Mouse (Mus musculus): ENCODE results near the gene Met.

Gene Met

GRCm38 (mm10) chr6:17554263-17554662 is 90.7 kb downstream of the Met start:
- DNase-seq, result no peak

- no peak for DNase-seq
Observed at GRCm38 (mm10) chr6:17554757-17555156, 91.2 kb downstream of the Met start.

DNA sequence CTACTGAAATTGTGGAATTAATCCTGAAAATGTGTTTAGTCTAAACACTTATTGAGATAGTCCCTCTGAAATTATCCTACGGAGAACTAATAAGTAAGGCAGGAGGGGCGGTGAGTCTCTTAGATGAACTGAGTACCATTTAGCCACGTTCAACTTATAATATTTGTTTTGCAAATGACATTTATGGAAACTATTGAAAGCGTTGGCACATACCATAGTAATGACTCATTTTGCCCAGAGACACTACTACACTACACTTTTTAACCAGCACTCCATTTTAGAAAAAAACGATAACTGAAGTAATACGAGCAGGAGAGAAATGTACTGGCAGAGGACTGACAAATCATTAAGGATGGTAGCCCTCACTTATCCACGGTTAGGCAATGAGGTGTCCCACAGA is 92.1 kb downstream of the Met start:
- DNase-seq, result no peak

GRCm38 (mm10) chr6:17559657-17560056 is 96.1 kb downstream of the Met start:
- DNase-seq, result no peak

GRCm38 (mm10) chr6:17561347-17561746 is 97.7 kb downstream of the Met start:
- DNase-seq, result no peak

- DNase-seq, result no peak
Observed at GRCm38 (mm10) chr6:17561886-17562285, 98.3 kb downstream of the Met start.

- DNase-seq, result no peak
Observed at GRCm38 (mm10) chr6:17562472-17563088, 99.0 kb downstream of the Met start.

DNA sequence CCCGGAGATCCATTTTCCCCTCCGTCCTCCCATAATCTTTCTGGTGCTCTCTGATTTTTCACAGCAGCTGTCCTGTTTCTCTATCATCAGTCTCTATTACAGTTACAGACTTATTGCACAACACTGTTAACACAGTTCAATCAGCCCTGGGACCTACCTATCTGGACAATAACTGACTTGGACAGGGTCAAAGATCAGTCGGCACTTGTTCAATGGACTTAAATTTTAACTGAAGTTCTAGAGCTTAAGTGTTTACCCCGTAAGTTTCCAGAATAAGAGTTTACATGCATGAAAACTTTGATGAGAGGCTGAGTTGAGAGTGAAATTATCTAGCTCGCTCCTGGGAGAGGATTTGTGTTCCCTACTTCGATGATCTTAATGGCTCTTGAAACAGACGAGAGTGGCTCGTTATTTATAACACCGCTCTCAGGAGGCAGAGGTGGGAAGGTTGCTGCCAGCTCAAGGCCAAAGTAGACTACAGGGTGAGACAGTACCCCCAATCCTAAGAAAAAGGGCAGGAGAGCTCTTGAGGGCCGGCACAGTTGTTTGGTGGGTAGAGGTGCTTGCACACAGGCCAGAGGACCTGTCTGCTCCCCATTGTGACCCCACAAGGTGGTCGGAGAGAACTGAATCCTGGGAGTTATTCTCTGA is 105.2 kb downstream of the Met start:
- no peak for DNase-seq

DNA sequence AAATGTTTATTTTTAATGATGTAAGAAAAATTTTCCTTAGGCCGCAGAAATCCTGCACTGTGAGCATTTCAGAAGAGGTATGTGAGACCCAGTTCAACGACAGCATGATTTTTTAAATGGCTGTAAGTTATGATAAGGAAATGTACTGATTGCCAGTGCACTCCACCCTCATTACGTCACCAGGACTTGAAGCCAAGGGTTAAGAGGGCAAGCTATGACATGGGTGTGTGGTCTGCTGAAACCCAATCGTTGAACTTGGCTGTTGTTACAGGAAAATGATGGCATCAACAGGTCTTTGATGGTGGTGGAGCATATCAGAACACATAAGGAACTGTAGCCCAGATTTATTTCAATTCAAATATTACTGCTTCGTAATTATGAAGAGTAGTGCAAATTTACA is 109.6 kb downstream of the Met start:
- no peak for DNase-seq

DNA sequence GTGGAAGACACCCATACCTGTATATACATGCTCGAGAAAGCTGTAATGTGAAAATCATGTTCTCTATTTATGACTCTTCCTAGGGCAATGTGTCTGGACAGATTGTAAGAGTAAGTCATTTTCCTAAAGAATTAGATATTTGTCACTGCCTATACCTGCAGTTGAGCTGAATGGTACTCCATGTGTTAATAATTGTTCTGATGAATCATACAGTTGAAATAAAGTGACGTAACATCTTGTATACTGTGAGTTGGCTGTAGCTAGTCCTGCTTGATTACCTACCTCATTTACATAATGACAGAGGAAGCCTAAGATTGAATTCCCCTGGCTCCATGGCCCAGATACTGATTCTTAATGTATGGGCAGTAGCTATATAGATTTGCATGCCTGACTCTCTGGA is 110.1 kb downstream of the Met start:
- no peak for DNase-seq

- no peak for DNase-seq
Observed at GRCm38 (mm10) chr6:17578092-17578760, 114.6 kb downstream of the Met start.

- no peak for DNase-seq
Observed at GRCm38 (mm10) chr6:17580349-17580748, 116.7 kb downstream of the Met start.

- DNase-seq, result peak; percentile 76
Observed at GRCm38 (mm10) chr6:17583982-17584381, 120.4 kb downstream of the Met start.

DNA sequence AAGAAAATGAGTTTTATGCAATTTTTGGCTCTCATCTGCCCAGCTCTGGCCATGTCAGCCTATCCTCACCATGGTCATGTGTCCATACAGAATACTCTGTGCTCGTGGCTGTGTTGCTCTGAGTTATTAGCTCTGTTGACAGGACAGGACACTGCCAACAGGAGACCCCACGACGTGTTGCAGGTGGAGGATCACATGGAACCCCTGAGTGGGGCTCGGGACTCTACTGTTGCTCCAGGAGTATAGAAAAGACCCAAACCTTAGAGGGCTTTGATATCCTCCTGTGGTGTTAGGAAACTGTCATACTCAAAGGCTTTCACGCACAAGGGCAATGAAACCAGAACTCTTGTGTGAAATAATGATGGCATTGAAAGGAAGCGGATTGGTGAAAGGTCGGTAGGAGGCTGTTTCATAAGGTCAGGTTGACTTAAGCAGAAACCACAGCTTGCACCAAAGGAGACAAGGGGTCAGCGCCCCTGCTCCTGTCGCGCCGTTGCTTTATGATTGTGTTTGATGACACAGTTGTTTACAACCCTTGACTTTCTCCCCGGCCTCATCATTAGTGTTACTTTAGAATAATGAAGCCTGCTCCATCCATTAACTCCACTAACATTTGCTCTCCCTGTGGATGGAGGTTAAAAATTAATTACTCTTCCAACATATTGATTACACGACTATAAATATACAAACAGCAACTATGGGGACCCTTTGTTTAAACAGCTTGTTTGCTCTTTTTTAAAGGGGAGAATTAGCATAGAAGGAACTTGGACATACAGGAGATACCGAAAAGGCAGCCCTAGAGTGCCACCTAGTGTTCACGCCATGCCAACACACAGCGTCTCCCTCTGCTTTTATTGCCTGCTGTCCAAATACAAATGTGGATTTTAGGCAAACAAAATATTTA is 125.7 kb downstream of the Met start:
- DNase-seq, result peak; percentile 85

- DNase-seq, result no peak
Observed at GRCm38 (mm10) chr6:17589953-17590627, 126.5 kb downstream of the Met start.

GRCm38 (mm10) chr6:17593971-17594370 is 130.4 kb downstream of the Met start:
- DNase-seq, result no peak

DNA sequence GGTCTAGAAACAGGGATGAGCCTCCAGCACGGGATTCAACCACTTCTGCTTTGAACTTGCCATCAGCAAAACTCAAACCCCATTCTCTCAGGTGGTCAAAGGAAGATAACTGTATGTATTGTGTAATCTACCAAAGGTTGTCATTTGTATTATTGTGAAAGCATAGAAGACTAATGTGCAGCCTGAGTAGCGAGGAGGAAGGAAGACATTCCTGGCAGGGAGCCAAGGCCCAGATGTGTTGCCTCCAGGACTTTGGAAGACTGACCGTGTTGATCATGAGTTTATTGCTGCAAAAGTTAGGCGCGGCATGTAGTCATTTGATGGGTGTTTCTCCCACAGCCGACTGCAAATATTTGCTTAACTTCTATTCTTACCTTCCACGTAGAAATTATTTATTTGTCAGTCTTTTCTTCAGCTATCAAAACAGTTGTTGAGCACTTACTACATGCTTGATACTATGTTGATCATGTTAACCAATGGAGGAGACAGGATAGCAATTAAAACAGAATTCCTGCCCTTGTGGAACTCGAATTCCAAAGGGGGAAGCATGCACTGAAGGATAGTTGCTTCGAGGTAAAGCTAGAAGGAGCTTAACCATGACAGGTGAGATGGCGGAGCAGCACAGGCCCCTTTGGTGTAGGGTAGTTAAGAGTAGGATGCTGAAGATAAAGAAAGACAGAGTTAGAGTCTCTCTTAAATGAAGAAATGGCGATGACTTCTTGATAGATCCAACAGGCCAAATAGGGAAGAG is 132.3 kb downstream of the Met start:
- DNase-seq, result peak; percentile 38

GRCm38 (mm10) chr6:17599373-17599772 is 135.8 kb downstream of the Met start:
- DNase-seq, result no peak

DNA sequence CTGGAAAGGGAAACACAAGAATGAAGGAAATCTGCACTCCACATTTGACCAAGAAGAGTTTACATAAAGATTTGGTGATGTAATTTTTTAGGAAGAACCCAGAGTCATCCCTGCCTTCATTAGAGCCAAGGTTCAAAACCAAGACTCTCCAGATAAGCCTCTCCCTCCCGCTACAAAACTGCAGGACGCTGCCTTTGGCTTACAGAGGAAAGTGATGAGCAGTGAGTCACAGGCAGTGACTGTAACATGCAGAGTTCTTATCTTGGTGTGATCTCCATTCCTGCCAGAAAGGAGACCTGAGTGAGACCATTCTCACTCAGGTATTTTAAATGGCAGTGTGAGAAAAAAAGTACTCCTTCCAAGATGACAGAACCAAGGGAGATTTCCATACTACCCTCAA is 137.9 kb downstream of the Met start:
- no peak for DNase-seq

DNA sequence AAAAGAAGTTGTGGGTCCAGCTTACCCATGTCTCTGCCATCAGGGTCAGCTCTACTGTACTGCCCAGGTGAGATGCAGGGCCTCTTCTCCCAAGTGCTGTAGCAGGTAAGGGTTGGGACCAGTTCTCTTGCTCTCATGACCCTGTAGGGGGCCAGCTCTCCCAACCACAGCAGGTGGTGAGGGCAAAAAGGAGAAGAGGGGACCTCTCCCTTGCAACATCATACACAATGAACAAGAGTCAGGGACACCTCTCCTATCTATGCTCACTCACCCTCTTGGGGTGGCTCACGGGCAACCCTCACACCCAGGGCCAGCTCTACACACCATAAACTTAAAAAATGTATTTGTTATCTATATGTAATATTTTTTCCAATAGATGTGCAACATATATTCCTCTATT is 143.3 kb downstream of the Met start:
- DNase-seq, result no peak

DNA sequence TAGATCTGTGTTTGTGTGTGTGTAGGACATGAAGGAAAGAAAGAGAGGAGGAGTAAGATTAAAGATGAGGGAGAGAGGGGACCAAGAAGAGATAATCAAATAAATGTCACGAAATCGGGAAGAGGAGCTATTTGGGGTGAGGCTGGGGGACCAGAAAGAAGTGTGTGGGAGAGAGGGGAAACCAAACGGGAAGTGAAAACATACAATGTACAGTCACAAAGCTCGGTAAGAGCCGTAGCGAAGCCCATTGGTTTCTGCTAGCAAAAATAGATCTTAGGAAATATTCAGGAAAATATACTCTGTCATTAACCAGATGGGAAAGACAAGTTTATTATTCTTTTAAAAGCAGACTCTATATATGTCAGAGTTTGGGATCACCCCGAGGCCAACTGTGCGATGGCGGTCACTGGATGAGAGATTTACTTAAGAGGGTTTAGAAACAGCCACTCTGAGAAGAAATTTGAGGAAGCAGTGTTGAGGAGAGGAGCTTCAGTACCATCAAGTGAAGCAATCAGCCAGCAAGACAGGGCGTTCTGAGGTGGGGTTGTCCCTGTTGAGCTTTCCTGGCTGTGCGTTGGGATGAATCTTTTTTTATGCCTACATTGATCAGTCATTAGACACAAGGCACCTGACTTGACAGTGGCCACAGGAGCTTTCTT is 147.9 kb downstream of the Met start:
- no peak for DNase-seq

All from lung, postnatal 14 days (tissue).